Comparison of ENCODE assay signal across 9 mouse cellular contexts in the genomic region with DNA sequence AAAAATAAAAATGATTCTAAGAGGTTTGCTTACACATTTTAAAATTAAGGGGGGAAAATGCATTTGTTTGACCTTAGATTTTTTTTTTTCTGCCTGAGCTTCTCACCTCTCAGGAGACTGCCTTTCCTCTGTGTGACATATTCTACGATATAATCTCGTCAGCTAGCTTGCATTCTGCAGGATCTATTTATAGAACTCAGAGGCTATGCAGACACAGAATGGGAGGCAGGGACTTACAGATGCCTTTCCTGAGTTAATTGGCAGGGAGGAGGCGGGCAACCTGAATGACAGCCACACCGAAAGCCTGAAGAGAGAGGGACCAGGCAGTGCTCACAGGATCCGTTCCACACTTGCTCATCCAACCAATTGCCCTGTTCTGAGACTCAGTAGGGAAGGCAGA. TPM values are rescaled to one million over a fixed set of nuclear protein-coding genes. Genes with fewer than 3 reads are reported as not detected.
DNase-seq lines count a peak whose midpoint lies in the region; ATAC-seq lines count a peak whose summit lies in the region.
"Had no signal": no experiment of that assay in that cellular context is flagged by ENCODE, and none has a peak within 500 bp of the region (broad histone marks: within the 10 kb centered on the region; RNA-seq: fewer than 3 reads in every experiment).

No protein-coding gene starts in this region.

- no peak overlapping the region for H3K9ac ChIP-seq in midbrain, embryonic 12.5 days (replicated peaks)
- H3K9ac ChIP-seq in midbrain, embryonic 11.5 days (ENCODE audit: low read length), result no peak overlapping the region
- no peak overlapping the region for H3K9ac ChIP-seq in heart, embryonic 15.5 days
- H3K9ac ChIP-seq: limb, embryonic 15.5 days had no signal

- H3K4me1 ChIP-seq in midbrain, embryonic 12.5 days, result peaks cover 19% of the 10 kb centered on the region
- peaks cover 2% of the 10 kb centered on the region; the same call in 1 of the 2 replicates for H3K4me1 ChIP-seq in midbrain, embryonic 11.5 days (ENCODE audit: control insufficient read depth, insufficient read depth, low read length)
- H3K4me1 ChIP-seq in heart, embryonic 15.5 days (replicated peaks), result peaks cover 16% of the 10 kb centered on the region; the same call in 1 of the 2 replicates
- H3K4me1 ChIP-seq: limb, embryonic 15.5 days had no signal

- 33% methylated on average over 5 of the region's 5 CpGs for WGBS in midbrain, embryonic 12.5 days
- WGBS in midbrain, embryonic 11.5 days, result 52% methylated on average over 5 of the region's 5 CpGs
- 18% methylated on average over 5 of the region's 5 CpGs for WGBS in heart, embryonic 15.5 days

- DNase-seq in embryo, embryonic 10.5 days (ENCODE audit: low spot score), result peak; percentile 16
- no peak for DNase-seq in embryo, embryonic 10 days (ENCODE audit: low spot score)
- DNase-seq in midbrain, embryonic 11.5 days (ENCODE audit: low spot score, missing footprints), result no peak
- DNase-seq in retina, embryonic 14.5 days (ENCODE audit: low spot score), result peak; percentile 32
- DNase-seq in right cerebral cortex, adult 2 months (ENCODE audit: low spot score in 2 of 2), result no peak
- no peak for DNase-seq in right cerebral cortex, postnatal 4 days

- H3K9me3 ChIP-seq in midbrain, embryonic 12.5 days, result no peaks in the 10 kb centered on the region
- H3K9me3 ChIP-seq in midbrain, embryonic 11.5 days (ENCODE audit: control insufficient read depth, low read length), result no peaks in the 10 kb centered on the region
- H3K9me3 ChIP-seq in heart, embryonic 15.5 days (replicated peaks), result no peaks in the 10 kb centered on the region
- H3K9me3 ChIP-seq: limb, embryonic 15.5 days had no signal

- no peak for ATAC-seq in midbrain, embryonic 12.5 days (ENCODE audit: low FRiP score, low read depth)
- no peak for ATAC-seq in midbrain, embryonic 11.5 days (ENCODE audit: low FRiP score)
- peak; percentile 88 for ATAC-seq in heart, embryonic 15.5 days (replicated peaks; ENCODE audit: insufficient number of reproducible peaks, insufficient read depth, low FRiP score, low read depth)

- H3K4me2 ChIP-seq in midbrain, embryonic 12.5 days (replicated peaks), result no peak overlapping the region
- H3K4me2 ChIP-seq in midbrain, embryonic 11.5 days, result no peak overlapping the region
- H3K4me2 ChIP-seq in heart, embryonic 15.5 days, result peak overlapping the region; percentile 25; the same call in 1 of the 2 replicates
- H3K4me2 ChIP-seq: limb, embryonic 15.5 days had no signal

- no peak overlapping the region for H3K4me3 ChIP-seq in midbrain, embryonic 12.5 days
- H3K4me3 ChIP-seq in midbrain, embryonic 11.5 days (ENCODE audit: low read depth, low read length), result no peak overlapping the region
- H3K4me3 ChIP-seq in heart, embryonic 15.5 days, result no peak overlapping the region
- H3K4me3 ChIP-seq: limb, embryonic 15.5 days had no signal

- no peaks in the 10 kb centered on the region for H3K27me3 ChIP-seq in midbrain, embryonic 12.5 days
- no peaks in the 10 kb centered on the region for H3K27me3 ChIP-seq in midbrain, embryonic 11.5 days (ENCODE audit: control insufficient read depth, insufficient read depth, low read length)
- H3K27me3 ChIP-seq in heart, embryonic 15.5 days, result no peaks in the 10 kb centered on the region
- H3K27me3 ChIP-seq: limb, embryonic 15.5 days had no signal

- H3K36me3 ChIP-seq in midbrain, embryonic 12.5 days, result no peaks in the 10 kb centered on the region
- no peaks in the 10 kb centered on the region for H3K36me3 ChIP-seq in midbrain, embryonic 11.5 days (ENCODE audit: control insufficient read depth, insufficient read depth, low read length)
- no peaks in the 10 kb centered on the region for H3K36me3 ChIP-seq in heart, embryonic 15.5 days
- H3K36me3 ChIP-seq: limb, embryonic 15.5 days had no signal

- peak overlapping the region; percentile 49 for H3K27ac ChIP-seq in midbrain, embryonic 12.5 days (replicated peaks)
- no peak overlapping the region for H3K27ac ChIP-seq in midbrain, embryonic 11.5 days (ENCODE audit: low read depth, low read length)
- H3K27ac ChIP-seq in heart, embryonic 15.5 days, result peak overlapping the region; percentile 62
- H3K27ac ChIP-seq: limb, embryonic 15.5 days had no signal

RNA-seq across cellular contexts. Expression of a gene that starts 34.1 kb away (rescaled TPM):
- 70.1 and 72.4 TPM in 2 replicates for polyA plus RNA-seq in midbrain, embryonic 12.5 days (2016; fragmentation: Nextera tagmentation; extraction: Ambion mirVana)
- polyA plus RNA-seq in midbrain, embryonic 11.5 days (2014; fragmentation: Nextera tagmentation; extraction: Ambion mirVana), result 47.6 and 55.8 TPM in 2 replicates
- polyA plus RNA-seq in heart, embryonic 15.5 days (2015; fragmentation: Nextera tagmentation; extraction: Ambion mirVana), result 2.0 and 2.6 TPM in 2 replicates

Comparison
In these comparisons a context has a peak if more than half of its experiments do, and no peak if none do; other contexts are left out.
1. DNase-seq: peak in embryo, embryonic 10.5 days (single experiment) and retina, embryonic 14.5 days (single experiment); none in embryo, embryonic 10 days (single experiment), midbrain, embryonic 11.5 days (single experiment), right cerebral cortex, adult 2 months (0 of 2) and right cerebral cortex, postnatal 4 days (single experiment).
2. RNA of a gene that starts 34.1 kb away (polyA plus RNA-seq): 70.1 to 72.4 TPM in midbrain, embryonic 12.5 days and 47.6 to 55.8 TPM in midbrain, embryonic 11.5 days; 2.0 to 2.6 TPM in heart, embryonic 15.5 days; every median in the first group is over 10 times any median in the second.